ENCODE assay signal across 8 mouse cellular contexts in the genomic region with DNA sequence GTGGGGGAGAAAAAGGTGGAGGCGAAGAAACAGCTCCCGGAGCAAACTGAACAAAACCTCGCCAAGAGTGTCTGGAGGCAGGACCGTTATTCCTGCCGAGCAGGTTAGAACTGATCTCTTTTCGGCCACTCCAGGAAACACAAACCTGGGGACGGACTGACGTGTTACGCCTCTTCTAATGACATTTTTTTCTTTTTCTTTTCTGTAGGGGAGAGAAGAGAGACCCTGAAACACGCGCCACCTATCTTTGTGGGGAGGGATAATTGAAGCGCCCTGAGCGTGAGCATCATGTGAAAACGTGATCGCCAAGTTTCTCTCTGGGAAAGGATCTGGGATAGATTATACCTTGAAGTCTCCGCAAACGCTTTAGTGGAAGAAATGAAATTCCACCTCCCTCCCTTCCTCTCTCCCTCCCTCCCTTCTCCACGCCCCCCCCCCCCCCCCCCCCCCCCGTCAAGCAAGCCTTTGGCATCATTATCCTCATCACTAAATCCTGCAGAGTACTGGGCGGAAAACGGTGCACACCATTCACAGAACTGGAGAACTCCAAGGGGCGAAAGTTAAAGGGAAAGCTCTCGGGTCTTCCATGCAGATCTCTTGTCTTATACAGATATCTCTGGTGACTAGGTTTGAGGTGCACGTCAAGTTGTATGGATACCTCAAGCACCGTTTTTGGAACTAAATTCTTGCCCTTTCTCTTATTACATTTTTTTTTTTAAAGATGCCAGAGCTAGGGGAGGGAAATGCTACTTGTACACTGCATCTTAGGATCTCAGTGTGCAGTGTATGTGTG. TPM values are rescaled to one million over a fixed set of nuclear protein-coding genes. Genes with fewer than 3 reads are reported as not detected.
DNase-seq lines count a peak whose midpoint lies in the region; ATAC-seq and TF ChIP-seq lines count a peak whose summit lies in the region.

No protein-coding gene starts in this region.

- peak overlapping the region; percentile 80 for H3K27ac ChIP-seq in bone marrow, adult 2 months (ENCODE audit: control insufficient read depth, insufficient read depth, low read depth, low read length, poor library complexity)
- peak overlapping the region; percentile 73 for H3K27ac ChIP-seq in liver, adult 2 months (replicated peaks; ENCODE audit: insufficient read depth, low read depth, low read length)
- peak overlapping the region; percentile 78 for H3K27ac ChIP-seq in midbrain, embryonic 15.5 days

- H3K27me3 ChIP-seq in liver, adult 2 months (ENCODE audit: control insufficient read depth, insufficient read depth, low read length) = peaks cover 9% of the 10 kb centered on the region; the same call in 1 of the 2 replicates
- no peaks in the 10 kb centered on the region for H3K27me3 ChIP-seq in midbrain, embryonic 15.5 days (replicated peaks)

- peak; percentile 38; the same call in 1 of the 2 replicates for TF ChIP-seq CTCF in bone marrow, adult 2 months (IDR thresholded peaks at IDR 0.05; ENCODE audit: control insufficient read depth, insufficient read depth, low read length)
- no peak for TF ChIP-seq CTCF in liver, adult 2 months (IDR thresholded peaks at IDR 0.05; ENCODE audit: low read depth, low read length)

- no peaks in the 10 kb centered on the region for H3K4me1 ChIP-seq in bone marrow, adult 2 months (ENCODE audit: control insufficient read depth, insufficient read depth, low read length)
- H3K4me1 ChIP-seq in liver, adult 2 months (ENCODE audit: control insufficient read depth, insufficient read depth, low read length) = no peaks in the 10 kb centered on the region; the same call in 1 of the 2 replicates
- peaks cover 56% of the 10 kb centered on the region for H3K4me1 ChIP-seq in midbrain, embryonic 15.5 days

- TF ChIP-seq POLR2A in bone marrow, adult 2 months (IDR thresholded peaks at IDR 0.05; ENCODE audit: borderline replicate concordance, control insufficient read depth, low read depth, low read length) = 0 out of 2 replicates have a peak, but pooled peaks have one; percentile 20
- TF ChIP-seq POLR2A in liver, adult 2 months (IDR thresholded peaks at IDR 0.05; ENCODE audit: extremely low read depth, insufficient read depth, low read length) = no peak

- DNase-seq in adrenal gland, adult (ENCODE audit: inconsistent age in 2 of 2, low spot score in 1 of 2) = peak; percentile 64 to 91
- no peak for DNase-seq in adrenal gland, postnatal 4 days (ENCODE audit: low spot score in 2 of 2)
- DNase-seq in gastrocnemius, adult 8-10 months (ENCODE audit: low spot score in 2 of 2) = peak; percentile 38 to 54
- peak; percentile 30 for DNase-seq in induced T-regulatory cell, adult 2 months (ENCODE audit: low read depth)
- DNase-seq in liver, adult 2 months (ENCODE audit: extremely low read depth, low read depth, low spot score) = no peak
- peak; percentile 53 for DNase-seq in testis, postnatal 10 days (ENCODE audit: low spot score)

- peak overlapping the region; percentile 62 for H3K4me2 ChIP-seq in midbrain, embryonic 15.5 days

- peak overlapping the region; percentile 42 for H3K9ac ChIP-seq in liver, adult 2 months (ENCODE audit: low read depth, low read length)
- H3K9ac ChIP-seq in midbrain, embryonic 15.5 days = peak overlapping the region; percentile 42

- ATAC-seq in midbrain, embryonic 15.5 days (replicated peaks) = no peak

- no peaks in the 10 kb centered on the region for H3K36me3 ChIP-seq in liver, adult 2 months (ENCODE audit: control insufficient read depth, insufficient read depth, low read length)
- H3K36me3 ChIP-seq in midbrain, embryonic 15.5 days (replicated peaks) = no peaks in the 10 kb centered on the region

- H3K4me3 ChIP-seq in bone marrow, adult 2 months (replicated peaks; ENCODE audit: control insufficient read depth, low read depth, low read length) = peak overlapping the region; percentile 93
- peak overlapping the region; percentile 45 for H3K4me3 ChIP-seq in liver, adult 2 months (ENCODE audit: insufficient read depth, low read depth, low read length)
- peak overlapping the region; percentile 75 for H3K4me3 ChIP-seq in midbrain, embryonic 15.5 days

- H3K9me3 ChIP-seq in midbrain, embryonic 15.5 days = no peaks in the 10 kb centered on the region

- WGBS in bone marrow, adult 2 months = 2% methylated on average over 24 of the region's 25 CpGs
- 6% methylated on average over 23 of the region's 25 CpGs for WGBS in liver, adult 2 months
- under 1% methylated on average over 23 of the region's 25 CpGs for WGBS in midbrain, embryonic 15.5 days

- H3K79me2 ChIP-seq in liver, adult 2 months (ENCODE audit: control insufficient read depth, insufficient read depth, low read length) = no peaks in the 10 kb centered on the region

RNA-seq across cellular contexts. Expression of gene Zeb2, which starts 4.1 kb away (rescaled TPM):
- 100 to 1,000 TPM; 169 to 173 TPM for total RNA-seq in adrenal gland, postnatal 4 days (2021)
- 116 and 143 TPM in 2 replicates for polyA plus RNA-seq in bone marrow, adult 2 months (2011; ENCODE audit: insufficient read depth, insufficient read length, low replicate concordance, missing spikeins)
- 10 to 100 TPM; 24.4 to 42.0 (median 34.1) TPM for total RNA-seq in gastrocnemius, adult 8-10 months (2022)
- total RNA-seq in liver, adult 2 months (2014; rRNA removed) = 15.5 and 16.8 TPM in 2 replicates
- polyA plus RNA-seq in liver, adult 2 months (2012; rRNA removed) = 1.7 and 4.9 TPM in 2 replicates
- polyA plus RNA-seq in midbrain, embryonic 15.5 days (2015; fragmentation: Nextera tagmentation; extraction: Ambion mirVana) = 30.8 and 31.5 TPM in 2 replicates

Comparison
In these comparisons a context has a peak if more than half of its experiments do, and no peak if none do; other contexts are left out.
1. DNase-seq: peak in adrenal gland, adult (2 of 2), gastrocnemius, adult 8-10 months (2 of 2), induced T-regulatory cell, adult 2 months (single experiment) and testis, postnatal 10 days (single experiment); none in adrenal gland, postnatal 4 days (0 of 2) and liver, adult 2 months (single experiment).
2. Peak in every context shown above with its lines, with median percentiles within 50 percentile points of each other: H3K27ac ChIP-seq and H3K4me3 ChIP-seq.